Mouse (Mus musculus): ENCODE data around the gene Kank1. TPM values are rescaled to one million over a fixed set of nuclear protein-coding genes. Genes with fewer than 3 reads are reported as not detected.

The Kank1 gene
- polyA plus RNA-seq, 1 experiment from 2014 or later = 12.6 TPM

DNA sequence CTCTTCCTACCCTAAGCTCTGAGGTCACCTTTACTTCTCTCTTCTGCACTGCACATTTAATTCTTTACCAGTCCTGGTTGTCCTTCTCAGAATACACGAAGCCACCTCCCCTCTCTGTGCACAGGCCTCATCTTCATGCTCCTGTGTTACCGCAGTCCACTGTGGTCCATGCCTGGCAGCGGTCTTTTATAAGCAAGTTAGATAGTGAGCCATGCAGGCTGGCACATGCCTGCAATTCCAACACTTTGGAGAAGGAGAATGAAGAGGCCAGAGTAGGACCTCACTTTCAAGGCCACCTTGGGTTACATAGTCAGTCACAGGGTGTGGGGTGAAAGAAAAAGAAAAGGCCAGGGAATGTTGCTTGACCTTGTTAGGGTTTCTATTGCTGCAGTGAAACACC, 16.9 kb downstream of the Kank1 start:
- no peak for ATAC-seq (ENCODE audit: low FRiP score)
- WGBS = 95% methylated on average over 3 of the region's 3 CpGs
- no peaks in the 10 kb centered on the region for H3K36me3 ChIP-seq
- no peak overlapping the region for H3K4me3 ChIP-seq (replicated peaks)
- H3K4me2 ChIP-seq = no peak overlapping the region
- H3K9ac ChIP-seq (replicated peaks) = no peak overlapping the region
- no peaks in the 10 kb centered on the region for H3K9me3 ChIP-seq (replicated peaks)
- H3K27ac ChIP-seq (replicated peaks) = no peak overlapping the region
- peaks cover 11% of the 10 kb centered on the region for H3K4me1 ChIP-seq
- H3K27me3 ChIP-seq (replicated peaks) = no peaks in the 10 kb centered on the region

DNA sequence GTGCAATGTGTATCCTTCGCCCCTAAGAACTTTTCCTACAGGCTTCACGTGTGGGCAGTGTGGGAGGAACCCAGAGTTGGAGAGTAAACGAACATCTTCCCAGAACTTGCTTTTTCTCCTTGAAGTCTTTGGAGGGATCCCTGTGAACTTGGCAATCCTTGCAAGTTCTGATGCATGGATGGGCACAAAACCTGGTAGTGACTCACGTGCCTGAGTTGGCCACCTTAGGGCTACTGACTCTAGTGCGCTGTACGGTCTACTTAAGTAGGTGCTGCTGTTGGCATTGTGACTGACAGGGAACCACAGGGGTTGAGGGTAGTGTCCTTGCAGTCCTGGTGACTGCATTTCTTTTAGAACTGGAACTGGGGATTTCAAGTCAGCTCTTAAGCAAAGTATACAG, 21.5 kb downstream of the Kank1 start:
- H3K27ac ChIP-seq (replicated peaks) = no peak overlapping the region
- WGBS = 90% methylated on average over 6 of the region's 6 CpGs
- H3K4me2 ChIP-seq = no peak overlapping the region
- H3K4me3 ChIP-seq (replicated peaks) = no peak overlapping the region
- no peaks in the 10 kb centered on the region for H3K27me3 ChIP-seq (replicated peaks)
- H3K36me3 ChIP-seq = no peaks in the 10 kb centered on the region
- no peaks in the 10 kb centered on the region for H3K9me3 ChIP-seq (replicated peaks)
- no peaks in the 10 kb centered on the region for H3K4me1 ChIP-seq
- no peak for ATAC-seq (ENCODE audit: low FRiP score)
- H3K9ac ChIP-seq (replicated peaks) = no peak overlapping the region

DNA sequence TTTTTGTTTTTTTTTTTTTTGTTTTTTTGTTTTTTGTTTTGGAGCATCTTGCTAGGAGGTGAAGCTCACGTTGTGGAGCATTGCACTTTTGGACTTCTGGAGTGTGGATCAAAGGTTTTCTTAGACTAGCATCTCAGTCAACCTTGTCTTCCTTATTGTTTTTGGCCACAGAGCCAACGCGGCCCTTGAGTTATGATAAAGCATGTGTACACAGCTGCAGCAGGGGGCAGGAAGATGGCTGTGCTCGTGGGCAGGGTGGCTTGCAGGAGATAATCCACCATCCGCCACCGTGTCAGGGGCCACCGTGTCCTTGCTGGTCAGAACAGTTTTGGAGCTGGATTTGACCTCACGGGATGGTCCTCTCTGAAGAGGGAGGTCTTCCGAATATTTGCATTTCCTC, 29.4 kb downstream of the Kank1 start:
- Histone ChIP-seq H3K27me3 (replicated peaks) (no peaks in the 10 kb centered on the region), H3K4me2 (no peak overlapping the region), H3K9me3 (replicated peaks) (no peaks in the 10 kb centered on the region), H3K27ac (replicated peaks) (no peak overlapping the region), H3K36me3 (no peaks in the 10 kb centered on the region), H3K4me1 (peaks cover 8% of the 10 kb centered on the region), H3K9ac (replicated peaks) (no peak overlapping the region), H3K4me3 (replicated peaks) (no peak overlapping the region)
- WGBS = 67% methylated on average over 9 of the region's 9 CpGs
- ATAC-seq (ENCODE audit: low FRiP score) = no peak

DNA sequence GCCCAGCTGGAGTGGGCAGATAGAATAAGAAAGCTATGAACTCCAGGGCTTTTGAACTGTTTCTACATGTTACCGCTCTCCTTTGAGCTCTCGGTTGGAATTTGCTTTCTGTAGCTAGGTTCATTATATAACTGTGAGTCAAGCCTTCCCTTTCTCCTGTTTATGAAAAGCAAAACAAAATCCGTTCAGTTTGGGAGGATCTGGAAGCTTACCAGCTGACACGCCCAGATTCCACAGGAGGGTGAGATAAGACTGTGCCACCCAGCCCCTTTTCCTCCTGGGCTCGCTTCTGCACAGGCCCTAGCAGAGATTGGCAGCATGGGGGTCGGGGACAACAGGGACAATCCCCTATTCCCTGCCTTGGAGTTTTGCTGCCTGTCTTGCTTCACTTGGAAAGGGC, 30.5 kb downstream of the Kank1 start:
- Histone ChIP-seq H3K27ac (replicated peaks) (no peak overlapping the region; the same call in 1 of the 2 replicates), H3K4me1 (peaks cover 8% of the 10 kb centered on the region), H3K4me3 (replicated peaks) (no peak overlapping the region), H3K9ac (replicated peaks) (no peak overlapping the region), H3K36me3 (no peaks in the 10 kb centered on the region), H3K4me2 (no peak overlapping the region), H3K27me3 (replicated peaks) (no peaks in the 10 kb centered on the region), H3K9me3 (replicated peaks) (no peaks in the 10 kb centered on the region)
- 60% methylated on average over 6 of the region's 6 CpGs for WGBS
- ATAC-seq (ENCODE audit: low FRiP score) = no peak

DNA sequence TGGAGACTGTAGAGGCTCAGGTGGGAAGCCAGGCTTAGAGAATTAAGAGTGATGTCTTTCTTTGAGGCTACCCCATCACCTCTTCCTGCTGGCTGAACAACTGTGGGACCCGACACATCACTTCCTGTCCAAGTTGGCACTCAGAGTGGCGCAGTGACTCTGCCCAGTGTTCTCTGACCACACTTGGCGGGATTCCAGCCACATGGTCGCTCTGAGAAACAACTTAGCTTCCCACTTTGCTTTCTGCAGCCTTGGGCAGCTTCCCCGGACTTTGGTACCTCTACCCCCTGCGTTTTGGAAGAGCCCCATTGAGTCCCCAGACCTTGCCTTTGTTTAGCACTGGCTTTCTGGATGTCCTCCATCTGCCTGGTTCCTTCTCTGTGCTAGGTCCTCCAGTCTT, 31.8 kb downstream of the Kank1 start:
- Histone ChIP-seq H3K9me3 (replicated peaks) (no peaks in the 10 kb centered on the region), H3K27ac (replicated peaks) (no peak overlapping the region), H3K4me3 (replicated peaks) (no peak overlapping the region), H3K4me1 (peaks cover 8% of the 10 kb centered on the region), H3K27me3 (replicated peaks) (no peaks in the 10 kb centered on the region), H3K4me2 (no peak overlapping the region), H3K36me3 (no peaks in the 10 kb centered on the region), H3K9ac (replicated peaks) (no peak overlapping the region)
- WGBS = 86% methylated on average over 6 of the region's 6 CpGs
- no peak; the same call in 1 of the 2 replicates for ATAC-seq (ENCODE audit: low FRiP score)

DNA sequence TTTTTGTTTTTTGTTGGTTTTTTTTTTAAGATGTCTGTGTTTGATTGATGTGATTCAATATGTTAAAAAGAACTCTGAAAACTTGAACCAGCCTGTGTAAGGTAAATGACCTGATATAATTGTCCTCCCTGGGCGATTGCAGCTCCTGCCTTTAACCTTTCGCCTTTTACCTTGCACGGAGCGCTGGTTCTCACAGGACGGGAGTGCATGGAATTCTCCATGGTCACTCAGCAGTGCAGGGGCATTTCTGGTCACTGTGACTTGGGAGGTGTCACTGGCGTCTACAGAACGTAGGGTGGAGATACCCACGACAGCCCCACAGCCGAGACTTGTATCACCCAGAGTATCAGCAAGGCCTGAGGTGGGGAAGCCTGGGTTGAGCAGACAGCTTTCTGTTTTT, 34.8 kb downstream of the Kank1 start:
- Histone ChIP-seq H3K9me3 (replicated peaks) (no peaks in the 10 kb centered on the region), H3K4me3 (replicated peaks) (no peak overlapping the region), H3K9ac (replicated peaks) (no peak overlapping the region), H3K4me2 (no peak overlapping the region), H3K27me3 (replicated peaks) (no peaks in the 10 kb centered on the region), H3K4me1 (peaks cover 8% of the 10 kb centered on the region), H3K27ac (replicated peaks) (no peak overlapping the region), H3K36me3 (no peaks in the 10 kb centered on the region)
- 55% methylated on average over 9 of the region's 9 CpGs for WGBS
- ATAC-seq (ENCODE audit: low FRiP score) = no peak

DNA sequence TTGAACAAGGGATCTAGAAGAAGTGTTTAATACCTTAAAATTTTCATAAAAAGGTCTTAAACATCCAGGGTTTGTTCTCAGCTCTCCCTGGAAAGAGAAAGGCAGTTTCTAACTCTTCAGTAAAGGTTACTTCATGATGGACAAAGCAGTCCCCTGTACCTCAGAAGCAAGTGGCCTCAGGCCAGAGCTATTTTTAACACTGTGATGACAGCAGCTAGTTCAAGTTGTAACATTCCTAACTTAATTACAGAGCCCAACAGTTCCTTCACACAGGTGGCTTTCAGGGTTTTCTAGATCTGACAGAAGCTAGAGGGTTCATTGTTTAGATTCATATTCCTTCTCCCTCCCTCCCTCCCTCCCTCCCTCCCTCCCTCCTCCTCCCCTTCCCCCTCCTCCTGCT, 36.4 kb downstream of the Kank1 start:
- no peaks in the 10 kb centered on the region for H3K27me3 ChIP-seq (replicated peaks)
- no peak for ATAC-seq (ENCODE audit: low FRiP score)

DNA sequence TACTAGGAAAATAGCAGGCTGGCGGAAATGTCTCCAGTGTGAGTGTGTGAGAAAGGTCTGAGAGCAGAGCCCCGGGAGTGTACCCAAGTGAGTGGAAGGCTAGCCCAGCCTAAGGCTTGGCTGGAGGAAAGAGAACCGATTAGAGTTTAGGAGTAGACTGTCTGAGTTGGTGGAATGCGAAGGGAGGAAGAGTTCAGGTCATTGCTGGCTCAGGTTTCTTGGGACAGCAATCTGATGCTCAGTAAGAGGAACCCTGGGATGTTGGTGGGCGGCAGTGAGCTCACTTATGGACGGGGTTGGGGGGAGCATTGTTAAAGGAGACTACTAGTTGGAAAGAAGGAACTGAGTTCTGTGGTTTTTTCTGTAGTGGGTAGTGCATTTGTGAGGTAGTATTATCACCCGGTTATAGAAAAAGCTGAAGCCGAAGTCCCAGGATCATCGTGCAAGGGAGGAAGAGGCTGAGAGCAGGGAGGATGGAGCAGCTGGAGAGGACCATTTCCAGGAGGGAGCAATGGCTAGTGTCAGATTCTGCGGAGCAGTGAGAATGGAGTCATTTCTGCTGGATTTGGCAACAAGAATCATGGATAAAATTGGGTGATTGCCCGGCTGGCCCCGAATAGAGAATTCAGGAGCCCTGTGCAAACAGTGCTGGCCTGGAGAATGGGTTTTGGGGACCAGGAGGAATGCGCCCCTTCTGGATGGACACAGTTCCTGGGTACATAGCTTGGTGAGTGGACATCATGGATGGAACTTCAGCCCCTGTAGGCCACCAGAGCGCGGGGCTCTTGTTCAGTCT, 40.0 kb downstream of the Kank1 start:
- WGBS = 93% methylated on average over 15 of the region's 15 CpGs

More for the DNA sequence above, 36.4 kb downstream of the Kank1 start:
- H3K4me3 ChIP-seq (replicated peaks) = no peak overlapping the region
- H3K27ac ChIP-seq (replicated peaks) = no peak overlapping the region
- H3K36me3 ChIP-seq = no peaks in the 10 kb centered on the region
- no peaks in the 10 kb centered on the region for H3K9me3 ChIP-seq (replicated peaks)
- H3K9ac ChIP-seq (replicated peaks) = no peak overlapping the region
- no peaks in the 10 kb centered on the region for H3K4me1 ChIP-seq
- no peak overlapping the region for H3K4me2 ChIP-seq

DNA sequence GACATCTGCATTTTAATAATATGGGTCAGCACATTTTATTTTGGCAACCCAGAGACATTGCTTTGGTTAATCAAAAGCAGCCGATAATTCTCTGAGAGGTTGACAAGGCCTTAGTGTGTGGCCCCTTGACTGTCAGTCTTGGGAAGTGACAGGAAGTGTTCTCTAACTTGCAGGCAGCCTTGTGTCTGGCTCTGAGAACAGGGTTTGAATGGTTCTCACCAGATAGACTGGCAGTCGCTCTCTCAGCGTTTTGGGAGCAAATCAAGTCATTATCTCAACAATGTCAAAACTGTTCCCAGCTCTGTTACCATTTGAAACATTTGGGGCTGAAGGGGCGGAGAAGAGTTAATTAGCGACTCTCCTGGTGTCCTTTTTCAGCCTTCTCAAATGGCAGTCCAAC, 41.0 kb downstream of the Kank1 start:
- H3K4me2 ChIP-seq = no peak overlapping the region
- no peaks in the 10 kb centered on the region for H3K9me3 ChIP-seq (replicated peaks)
- 43% methylated on average over 5 of the region's 5 CpGs for WGBS
- no peak overlapping the region for H3K27ac ChIP-seq (replicated peaks)
- H3K4me1 ChIP-seq = no peaks in the 10 kb centered on the region
- ATAC-seq (ENCODE audit: low FRiP score) = no peak
- H3K36me3 ChIP-seq = no peaks in the 10 kb centered on the region
- H3K9ac ChIP-seq (replicated peaks) = no peak overlapping the region
- no peaks in the 10 kb centered on the region for H3K27me3 ChIP-seq (replicated peaks)
- H3K4me3 ChIP-seq (replicated peaks) = no peak overlapping the region

More for the DNA sequence above, 40.0 kb downstream of the Kank1 start:
- no peaks in the 10 kb centered on the region for H3K27me3 ChIP-seq (replicated peaks)
- H3K36me3 ChIP-seq = no peaks in the 10 kb centered on the region
- no peak overlapping the region for H3K4me2 ChIP-seq
- no peaks in the 10 kb centered on the region for H3K9me3 ChIP-seq (replicated peaks)
- H3K9ac ChIP-seq (replicated peaks) = no peak overlapping the region
- no peaks in the 10 kb centered on the region for H3K4me1 ChIP-seq
- no peak for ATAC-seq (ENCODE audit: low FRiP score)
- H3K4me3 ChIP-seq (replicated peaks) = no peak overlapping the region
- H3K27ac ChIP-seq (replicated peaks) = no peak overlapping the region

DNA sequence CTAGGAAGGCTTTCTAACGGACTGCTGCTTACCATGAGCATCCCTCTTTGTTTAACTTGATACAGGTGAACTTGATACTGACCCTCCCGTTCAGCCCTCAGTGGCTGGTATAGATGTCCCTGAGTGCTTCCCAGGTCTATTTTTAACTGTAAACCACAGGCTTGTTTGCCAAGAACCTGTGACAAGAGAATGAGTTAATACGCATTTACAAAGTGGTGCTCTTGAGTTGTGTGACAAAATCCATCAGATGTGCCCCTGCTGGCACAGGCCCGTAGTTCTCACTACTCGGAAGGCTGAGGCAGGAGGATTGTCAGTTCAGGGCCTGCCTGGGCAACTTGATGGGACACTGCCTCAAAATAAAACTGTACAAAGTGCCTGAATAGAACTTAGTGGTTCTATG, 42.8 kb downstream of the Kank1 start:
- Histone ChIP-seq H3K4me3 (replicated peaks) (no peak overlapping the region), H3K36me3 (no peaks in the 10 kb centered on the region), H3K4me1 (no peaks in the 10 kb centered on the region), H3K9me3 (replicated peaks) (no peaks in the 10 kb centered on the region), H3K4me2 (no peak overlapping the region), H3K27ac (replicated peaks) (no peak overlapping the region), H3K27me3 (replicated peaks) (no peaks in the 10 kb centered on the region), H3K9ac (replicated peaks) (no peak overlapping the region)
- ATAC-seq (ENCODE audit: low FRiP score) = no peak
- WGBS = 89% methylated on average over 5 of the region's 5 CpGs

DNA sequence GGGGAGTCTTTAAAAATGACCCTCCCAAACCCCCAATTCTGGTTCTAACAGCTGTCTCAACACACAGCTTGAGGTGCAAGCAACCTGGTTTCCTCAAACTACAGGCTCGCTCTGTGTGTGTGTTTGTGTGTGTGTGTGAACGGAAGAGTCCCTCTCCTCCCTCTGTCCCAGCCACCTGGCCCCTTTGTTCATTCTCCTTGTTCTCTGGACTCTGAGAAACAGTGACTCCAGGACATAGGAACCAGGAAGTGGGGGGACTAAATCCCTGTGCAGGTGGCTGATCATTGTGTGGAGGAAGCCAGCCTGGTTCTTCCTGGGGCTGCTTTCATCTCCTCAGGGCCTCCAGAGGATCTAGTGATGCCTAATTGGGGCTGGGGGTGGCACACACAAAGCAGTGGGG, 46.9 kb downstream of the Kank1 start:
- Histone ChIP-seq H3K9ac (replicated peaks) (no peak overlapping the region), H3K27me3 (replicated peaks) (no peaks in the 10 kb centered on the region), H3K9me3 (replicated peaks) (no peaks in the 10 kb centered on the region), H3K36me3 (no peaks in the 10 kb centered on the region), H3K27ac (replicated peaks) (no peak overlapping the region), H3K4me3 (replicated peaks) (no peak overlapping the region), H3K4me2 (no peak overlapping the region), H3K4me1 (peaks cover 10% of the 10 kb centered on the region; the same call in 1 of the 2 replicates)
- WGBS = 88% methylated on average over 2 of the region's 2 CpGs
- no peak for ATAC-seq (ENCODE audit: low FRiP score)

DNA sequence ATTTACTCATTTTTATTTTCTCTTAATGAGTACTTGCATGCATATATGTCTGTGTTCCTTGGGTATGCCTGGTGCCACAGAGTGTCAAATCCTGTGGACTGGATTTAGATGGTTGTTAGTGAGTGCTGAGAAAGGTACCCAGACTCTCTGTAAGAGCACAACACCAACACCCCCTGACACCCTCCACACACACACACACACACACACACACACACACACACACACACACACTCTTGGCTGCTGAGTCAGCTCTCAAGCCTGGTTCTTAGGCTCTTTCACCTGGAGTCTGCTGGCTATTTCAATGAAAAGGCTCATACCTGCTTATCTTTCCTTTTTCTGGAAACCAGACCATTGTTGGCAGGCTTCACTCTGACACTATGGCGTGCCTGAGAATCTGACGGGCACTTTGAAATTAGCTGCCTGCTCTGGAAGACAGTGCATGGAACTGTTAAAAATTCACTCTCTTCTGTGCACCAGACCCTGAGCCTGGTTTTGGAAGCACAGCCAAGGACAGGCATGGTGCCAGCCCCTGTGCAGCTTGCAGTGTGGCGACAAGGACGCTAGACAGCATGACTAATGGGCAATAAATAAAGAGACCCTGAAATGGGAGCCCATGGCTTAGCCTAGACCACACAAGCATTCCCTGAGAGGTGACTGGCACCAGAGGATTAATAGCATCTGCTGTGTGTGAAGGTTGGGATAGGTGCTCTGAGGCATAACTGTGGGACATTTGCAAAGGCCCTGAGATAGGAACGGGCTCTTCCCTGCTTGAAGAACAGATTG, 49.2 kb downstream of the Kank1 start:
- Histone ChIP-seq H3K27ac (replicated peaks) (peak overlapping the region; percentile 23; the same call in 1 of the 2 replicates), H3K4me2 (no peak overlapping the region), H3K27me3 (replicated peaks) (peaks cover 5% of the 10 kb centered on the region; the same call in 1 of the 2 replicates), H3K4me1 (peaks cover 10% of the 10 kb centered on the region; the same call in 1 of the 2 replicates), H3K36me3 (no peaks in the 10 kb centered on the region), H3K9ac (replicated peaks) (no peak overlapping the region), H3K9me3 (replicated peaks) (no peaks in the 10 kb centered on the region), H3K4me3 (replicated peaks) (no peak overlapping the region)
- peak; percentile 91 for ATAC-seq (ENCODE audit: low FRiP score)
- WGBS = 19% methylated on average over 5 of the region's 5 CpGs
